Mouse (Mus musculus) myocyte (in vitro differentiated cells): ENCODE results near the gene Ccdc36. TPM values are rescaled to one million over a fixed set of nuclear protein-coding genes. Genes with fewer than 3 reads are reported as not detected.

Experiments
- H3K27me3 ChIP-seq: one replicate; pipeline ENCODE4 v1.6.1; 2011; ENCODE audit not compliant: control insufficient read depth, insufficient read depth, insufficient read length
- H3K36me3 ChIP-seq: one replicate; pipeline ENCODE4 v1.6.1; 2011; ENCODE audit not compliant: control insufficient read depth, insufficient read depth
- H3K4me2 ChIP-seq: one replicate; pipeline ENCODE4 v1.6.1; 2011; ENCODE audit warnings: low read depth, control low read depth
- H3K4me3 ChIP-seq: one replicate; pipeline ENCODE4 v1.5.1; 2011; ENCODE audit warnings: mild to moderate bottlenecking, control low read depth, moderate library complexity
- H3K79me2 ChIP-seq: one replicate; pipeline ENCODE4 v1.6.1; 2011; ENCODE audit not compliant: control insufficient read depth, insufficient read depth
- H3ac ChIP-seq: one replicate; pipeline ENCODE4 v1.6.1; 2011; ENCODE audit not compliant: control insufficient read depth, insufficient read length
- CEBPB ChIP-seq: IDR thresholded peaks from 2 replicates; pipeline ENCODE4 v1.6.1; 2011; ENCODE audit warnings: mild to moderate bottlenecking, moderate library complexity; ENCODE audit not compliant: poor library complexity, insufficient read depth, severe bottlenecking
- E2F4 ChIP-seq: IDR thresholded peaks from one replicate; pipeline ENCODE4 v1.6.1; 2011; ENCODE audit warnings: mild to moderate bottlenecking, control low read depth, moderate library complexity; ENCODE audit not compliant: insufficient read depth
- MAX ChIP-seq: IDR thresholded peaks from one replicate; pipeline ENCODE4 v1.6.1; 2011; ENCODE audit warnings: low read depth, mild to moderate bottlenecking, control low read depth
- MYOD1 ChIP-seq, 3 experiments: IDR thresholded peaks; one replicate each; pipeline ENCODE4 v1.6.1; 2011; ENCODE audit warnings: control low read depth in 2 of 3, low read depth in 2 of 3, mild to moderate bottlenecking in 2 of 3, moderate library complexity in 1 of 3; ENCODE audit not compliant: insufficient read length in 2 of 3, control insufficient read depth in 1 of 3
- MYOG ChIP-seq, 3 experiments: IDR thresholded peaks; one replicate each; pipeline ENCODE4 v1.6.1; 2011; ENCODE audit warnings: control low read depth in 2 of 3, low read depth in 2 of 3, mild to moderate bottlenecking in 2 of 3; ENCODE audit not compliant: insufficient read length in 2 of 3, control insufficient read depth in 1 of 3, insufficient read depth in 1 of 3
- POLR2A ChIP-seq: IDR thresholded peaks from one replicate; pipeline ENCODE4 v1.6.1; 2011; ENCODE audit warnings: low read depth, mild to moderate bottlenecking, control low read depth, moderate library complexity; ENCODE audit not compliant: insufficient read length
- POLR2AphosphoS2 ChIP-seq: IDR thresholded peaks from one replicate; pipeline ENCODE4 v1.6.1; 2011; ENCODE audit warnings: low read depth, control low read depth; ENCODE audit not compliant: insufficient read length
- REST ChIP-seq: IDR thresholded peaks from one replicate; pipeline ENCODE4 v1.6.1; 2011; ENCODE audit warnings: mild to moderate bottlenecking, control low read depth, moderate library complexity; ENCODE audit not compliant: insufficient read depth, insufficient read length
- SRF ChIP-seq: IDR thresholded peaks from one replicate; pipeline ENCODE4 v1.6.1; 2011; ENCODE audit warnings: low read depth; ENCODE audit not compliant: control insufficient read depth, insufficient read length
- TCF12 ChIP-seq: IDR thresholded peaks from one replicate; pipeline ENCODE4 v1.6.1; 2011; ENCODE audit warnings: mild to moderate bottlenecking, control low read depth; ENCODE audit not compliant: poor library complexity, insufficient read depth, severe bottlenecking
- TCF3 ChIP-seq: IDR thresholded peaks from one replicate; pipeline ENCODE4 v1.6.1; 2011; ENCODE audit warnings: low read depth, control low read depth; ENCODE audit not compliant: insufficient read length
- USF1 ChIP-seq: IDR thresholded peaks from one replicate; pipeline ENCODE4 v1.6.1; 2011; ENCODE audit warnings: low read depth, mild to moderate bottlenecking, control low read depth, moderate library complexity
- polyA plus RNA-seq: library from polyadenylated mRNA; unstranded; fragments of >200 nt; fragmentation: generic; extraction: Trizol; gene quantifications from one replicate; pipeline ENCODE4 v1.2.1, GENCODE M21; 2012; ENCODE audit warnings: missing spikeins

The Ccdc36 gene
- polyA plus RNA-seq, 1 experiment: not detected

DNA sequence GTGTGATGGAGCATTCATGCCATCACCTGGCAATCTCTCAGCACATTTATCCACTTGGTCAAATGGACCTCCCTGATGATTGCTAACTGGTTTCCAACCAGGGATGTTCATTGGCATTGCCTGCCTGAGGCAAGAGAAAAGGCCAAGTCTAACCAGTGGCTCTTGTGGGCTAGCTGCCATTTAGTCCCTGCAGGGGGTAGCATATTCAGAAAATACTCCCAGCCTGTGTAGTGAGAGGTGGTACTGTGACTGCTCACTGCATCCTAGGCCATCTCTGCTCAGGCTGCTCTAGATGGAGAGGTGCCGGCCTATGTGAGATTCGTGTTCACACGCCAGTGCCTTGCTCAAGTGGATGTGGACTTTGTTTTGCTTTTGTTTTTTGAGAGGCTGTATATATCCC is 30.0 kb downstream of the Ccdc36 start:
- Histone ChIP-seq H3K4me2 (no peak overlapping the region), H3K27me3 (no peaks in the 10 kb centered on the region), H3K36me3 (no peaks in the 10 kb centered on the region), H3K79me2 (no peaks in the 10 kb centered on the region), H3K4me3 (no peak overlapping the region), H3ac (no peak overlapping the region)
- TF ChIP-seq POLR2A: no peak
- TF ChIP-seq MYOD1 (IDR thresholded peaks at IDR 0.05; ENCODE audit: control insufficient read depth in 1 of 3, insufficient read length in 2 of 3, low read depth in 2 of 3): no peak
- no peak for TF ChIP-seq POLR2AphosphoS2
- no peak for TF ChIP-seq TCF3
- no peak for TF ChIP-seq E2F4

- no peaks in the 10 kb centered on the region for H3K27me3 ChIP-seq
- peaks cover 9% of the 10 kb centered on the region for H3K36me3 ChIP-seq
- no peak overlapping the region for H3ac ChIP-seq
- no peak for TF ChIP-seq MYOD1 (IDR thresholded peaks at IDR 0.05; ENCODE audit: control insufficient read depth in 1 of 3, insufficient read length in 2 of 3, low read depth in 2 of 3)
- TF ChIP-seq CEBPB: no peak
- no peak for TF ChIP-seq SRF
- TF ChIP-seq TCF3: no peak
- TF ChIP-seq USF1: no peak
- TF ChIP-seq TCF12: no peak
- no peak for TF ChIP-seq MYOG (IDR thresholded peaks at IDR 0.05; ENCODE audit: control insufficient read depth in 1 of 3, insufficient read depth in 1 of 3, insufficient read length in 2 of 3, low read depth in 2 of 3)
- H3K4me2 ChIP-seq: no peak overlapping the region
- no peaks in the 10 kb centered on the region for H3K79me2 ChIP-seq
- no peak overlapping the region for H3K4me3 ChIP-seq
Observed at GRCm38 (mm10) chr9:108395427-108395826, 32.9 kb downstream of the Ccdc36 start.

DNA sequence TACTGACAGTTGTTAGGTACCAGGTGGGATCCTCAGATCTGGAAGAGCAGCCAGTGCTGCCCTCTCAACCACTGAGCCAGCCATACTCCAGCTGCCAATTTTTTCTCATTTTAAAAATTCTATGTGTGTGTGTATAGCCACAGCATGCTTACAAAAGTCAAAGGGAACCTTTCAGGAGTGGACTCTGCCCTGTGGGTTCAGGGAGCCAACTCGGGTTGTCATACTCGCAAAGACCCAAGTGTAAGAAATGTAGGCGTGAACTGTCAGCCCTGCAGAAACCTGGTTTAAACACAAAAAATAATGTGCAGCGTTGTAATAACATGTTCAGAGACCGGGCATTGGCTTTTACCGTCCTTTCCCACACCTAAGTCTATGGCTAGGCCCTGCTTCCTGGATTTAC is 34.1 kb downstream of the Ccdc36 start:
- Histone ChIP-seq H3K27me3 (no peaks in the 10 kb centered on the region), H3K36me3 (peaks cover 9% of the 10 kb centered on the region), H3ac (no peak overlapping the region), H3K79me2 (no peaks in the 10 kb centered on the region), H3K4me3 (no peak overlapping the region), H3K4me2 (no peak overlapping the region)
- TF ChIP-seq REST (no peak), MYOD1 (IDR thresholded peaks at IDR 0.05; ENCODE audit: control insufficient read depth in 1 of 3, insufficient read length in 2 of 3, low read depth in 2 of 3) (no peak), TCF3 (no peak), CEBPB (no peak), MAX (no peak), MYOG (IDR thresholded peaks at IDR 0.05; ENCODE audit: control insufficient read depth in 1 of 3, insufficient read depth in 1 of 3, insufficient read length in 2 of 3, low read depth in 2 of 3) (no peak), POLR2A (no peak), E2F4 (no peak), USF1 (no peak), SRF (no peak), TCF12 (no peak), POLR2AphosphoS2 (no peak)

DNA sequence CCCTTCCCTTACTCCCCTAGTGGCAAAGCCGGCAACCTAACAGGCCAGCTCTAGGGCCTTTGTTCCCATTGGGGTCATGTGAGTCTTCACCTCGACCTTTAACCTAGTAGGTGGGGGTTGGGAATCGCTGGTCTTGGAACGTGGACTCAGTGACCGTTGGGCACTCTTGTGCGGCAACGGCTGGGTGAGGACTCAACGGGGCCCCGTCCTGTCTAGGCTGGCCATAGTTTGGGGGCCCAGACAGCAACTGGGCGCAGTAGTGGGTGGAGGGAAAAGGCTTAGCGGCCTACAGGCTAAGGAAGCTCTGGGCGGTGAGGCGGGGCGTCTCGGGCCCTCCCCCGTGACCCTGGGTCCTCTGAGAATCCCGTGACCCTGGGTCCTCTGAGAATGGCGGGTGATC is 35.6 kb downstream of the Ccdc36 start, which contains the start of gene 1700102P08Rik:
Gene 1700102P08Rik, plus strand, starts transcription at position 130 of the 400 bp plus-strand sequence.
- Histone ChIP-seq H3K79me2 (no peaks in the 10 kb centered on the region), H3ac (no peak within 1 kb of the TSS), H3K4me3 (no peak within 1 kb of the TSS), H3K4me2 (no peak within 1 kb of the TSS), H3K27me3 (no peaks in the 10 kb centered on the region), H3K36me3 (peaks cover 18% of the 10 kb centered on the region)
- TF ChIP-seq MYOG (IDR thresholded peaks at IDR 0.05; ENCODE audit: control insufficient read depth in 1 of 3, insufficient read depth in 1 of 3, insufficient read length in 2 of 3, low read depth in 2 of 3) (no peak), MYOD1 (IDR thresholded peaks at IDR 0.05; ENCODE audit: control insufficient read depth in 1 of 3, insufficient read length in 2 of 3, low read depth in 2 of 3) (no peak), E2F4 (no peak), CEBPB (no peak), TCF12 (no peak), POLR2AphosphoS2 (no peak), MAX (no peak), REST (no peak), USF1 (no peak), POLR2A (no peak), SRF (no peak), TCF3 (no peak)

DNA sequence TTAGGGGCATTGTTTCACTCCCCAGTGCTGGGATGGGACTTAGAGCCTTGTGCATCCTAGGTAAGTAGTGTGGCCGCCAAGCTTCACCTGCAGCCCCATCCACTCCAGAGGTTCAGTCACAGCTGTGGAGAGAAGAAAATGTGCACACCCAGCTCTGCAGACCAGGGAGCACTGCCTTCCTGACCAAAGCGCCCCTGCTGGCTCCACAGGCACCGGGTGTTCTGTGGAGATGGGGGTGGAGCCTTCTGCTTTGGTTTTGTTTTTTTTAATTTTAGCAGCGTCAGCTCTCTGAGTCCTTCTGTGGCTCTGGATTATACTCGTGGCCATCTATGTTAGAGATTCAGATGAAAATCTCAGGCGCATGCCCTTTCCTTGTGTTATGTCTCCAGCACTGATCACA is 39.1 kb downstream of the Ccdc36 start:
- Histone ChIP-seq H3ac (no peak overlapping the region), H3K27me3 (no peaks in the 10 kb centered on the region), H3K4me2 (no peak overlapping the region), H3K36me3 (peaks cover 33% of the 10 kb centered on the region), H3K79me2 (no peaks in the 10 kb centered on the region), H3K4me3 (no peak overlapping the region)
- TF ChIP-seq TCF3 (no peak), REST (no peak), MYOG (IDR thresholded peaks at IDR 0.05; ENCODE audit: control insufficient read depth in 1 of 3, insufficient read depth in 1 of 3, insufficient read length in 2 of 3, low read depth in 2 of 3) (no peak), POLR2A (no peak), TCF12 (no peak), CEBPB (no peak), MAX (no peak), SRF (no peak), MYOD1 (IDR thresholded peaks at IDR 0.05; ENCODE audit: control insufficient read depth in 1 of 3, insufficient read length in 2 of 3, low read depth in 2 of 3) (no peak), E2F4 (no peak), POLR2AphosphoS2 (no peak), USF1 (no peak)
